Mouse (Mus musculus) layer of hippocampus, postnatal 10 days (tissue): ENCODE measurements at regions not wholly inside any gene's neighbourhood (a gene's known extent, or its start where the extent isn't known, plus 50 kb on each side); places are given as distances from the start of the nearest gene placed in this dataset.
A peak's percentile ranks its signal among the peaks of the same experiment; 100 is the strongest.

Experiments
- DNase-seq, 2 experiments: peaks; one replicate each; pipeline ENCODE4 v3.0.0; 2021; ENCODE audit warnings: low spot score in 2 of 2

DNA sequence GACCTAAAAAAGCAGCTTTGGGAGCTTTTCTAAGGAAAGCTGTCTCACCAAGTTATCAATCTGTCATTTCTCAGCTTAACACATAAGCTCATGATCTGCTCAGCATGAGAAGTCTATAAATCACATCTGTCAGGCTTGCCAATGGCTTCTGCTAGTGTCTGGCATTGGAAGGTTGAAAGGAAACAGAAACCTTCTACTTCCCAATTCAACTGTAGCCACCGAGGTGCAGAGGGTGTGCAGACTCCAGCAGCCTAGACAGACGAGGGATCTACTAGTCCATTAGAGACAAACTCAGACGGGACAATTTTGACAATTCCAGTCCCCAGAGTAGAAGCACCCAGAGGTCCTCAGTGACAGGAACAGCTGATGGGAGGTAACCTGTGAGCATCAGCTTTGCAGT, 103.0 kb downstream of the Nab1 start:
- DNase-seq: no peak

DNA sequence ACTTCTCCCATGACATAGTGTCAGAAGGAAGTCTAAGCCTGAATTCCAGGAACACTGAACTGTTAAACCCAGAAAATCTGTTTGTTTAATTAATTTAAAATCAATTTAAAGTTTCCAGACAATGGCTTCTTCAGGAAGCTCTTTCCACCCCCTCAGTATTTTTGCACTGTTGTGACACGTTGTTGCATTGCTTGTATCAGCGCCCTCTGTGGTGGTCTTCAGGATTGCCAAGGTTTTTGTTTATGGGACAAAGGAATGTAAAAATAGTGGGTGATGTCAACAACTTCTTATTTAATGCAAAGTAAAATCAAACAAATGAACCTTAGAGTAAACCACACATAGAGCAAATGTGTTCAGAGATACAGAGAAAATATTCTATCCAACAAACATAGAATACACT, 107.5 kb downstream of the Nab1 start:
- DNase-seq: no peak

DNA sequence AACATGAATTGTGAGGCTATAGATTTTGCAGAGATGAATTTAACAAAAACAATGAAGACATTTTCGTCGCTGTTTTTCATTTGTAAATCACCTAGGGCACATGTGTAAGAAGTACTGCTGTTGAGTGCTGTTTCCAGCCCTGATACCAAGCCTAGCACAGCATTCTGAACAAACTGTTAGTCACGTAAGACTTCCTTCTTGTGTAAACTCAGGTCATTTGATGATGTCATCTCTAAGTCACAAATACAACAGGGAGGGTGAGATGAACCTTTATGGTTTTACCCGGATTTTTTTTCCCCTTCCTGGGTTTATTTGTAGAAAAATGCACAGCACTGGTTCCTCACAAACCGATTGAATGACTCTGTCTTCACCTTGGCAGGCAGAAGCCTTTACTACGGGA, 111.6 kb downstream of the Nab1 start:
- no peak for DNase-seq

DNA sequence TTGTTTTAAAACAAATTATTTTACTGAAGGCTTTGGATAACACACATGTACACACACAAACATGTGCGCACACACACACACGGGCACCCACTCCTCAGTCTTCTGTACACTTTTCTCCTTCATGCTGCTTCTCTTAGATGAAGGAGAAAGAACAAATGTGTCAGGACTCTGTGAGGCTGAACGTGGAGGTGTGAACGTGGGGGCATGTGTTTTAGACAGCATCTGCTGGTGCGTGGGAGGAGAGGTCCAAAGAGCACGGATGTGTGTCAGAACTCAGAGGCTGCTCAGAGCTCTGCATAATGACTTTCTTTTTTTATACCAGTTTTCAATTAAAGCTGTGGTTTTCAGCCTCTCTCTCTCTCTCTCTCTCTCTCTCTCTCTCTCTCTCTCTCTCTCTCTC, 112.4 kb downstream of the Nab1 start:
- DNase-seq: no peak

DNA sequence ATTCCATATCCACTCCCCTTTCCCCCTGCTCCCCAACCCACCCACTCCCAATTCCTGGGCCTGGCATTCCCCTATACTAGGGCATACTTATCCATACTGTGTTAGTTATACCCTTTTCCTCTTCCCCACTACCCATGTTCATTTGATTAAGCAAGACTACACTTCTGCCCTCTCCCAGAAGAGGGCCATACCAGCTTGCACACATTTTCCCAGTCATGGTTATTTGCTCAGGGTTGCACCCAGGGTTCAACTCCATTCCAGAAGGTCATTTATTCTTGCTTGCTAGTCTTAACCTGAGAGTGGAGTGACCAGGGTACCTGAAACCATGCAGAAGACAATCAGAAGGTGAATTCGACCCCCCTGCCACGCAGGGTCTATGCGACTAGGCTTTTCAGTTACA, 113.4 kb downstream of the Nab1 start:
- DNase-seq: no peak

DNA sequence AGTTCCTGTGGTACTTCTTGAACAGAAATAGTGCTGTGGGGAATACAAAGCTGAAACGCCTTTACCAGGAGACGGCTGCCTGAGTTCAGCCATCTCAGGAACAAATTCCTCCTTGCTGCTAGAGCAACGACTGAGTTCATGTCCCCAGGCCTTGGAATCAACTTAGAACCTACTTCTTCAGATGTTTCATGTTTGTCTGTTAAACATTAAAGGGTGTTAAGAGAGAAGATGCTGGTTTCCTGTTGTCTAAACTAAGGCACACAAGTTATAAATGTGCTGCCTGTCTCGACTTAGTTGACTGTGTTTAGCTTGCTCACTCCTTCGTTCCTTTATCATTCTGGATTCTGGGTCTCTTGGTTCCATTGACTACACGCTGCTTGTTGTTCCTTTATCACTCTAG, 125.2 kb downstream of the Nab1 start:
- no peak for DNase-seq

DNA sequence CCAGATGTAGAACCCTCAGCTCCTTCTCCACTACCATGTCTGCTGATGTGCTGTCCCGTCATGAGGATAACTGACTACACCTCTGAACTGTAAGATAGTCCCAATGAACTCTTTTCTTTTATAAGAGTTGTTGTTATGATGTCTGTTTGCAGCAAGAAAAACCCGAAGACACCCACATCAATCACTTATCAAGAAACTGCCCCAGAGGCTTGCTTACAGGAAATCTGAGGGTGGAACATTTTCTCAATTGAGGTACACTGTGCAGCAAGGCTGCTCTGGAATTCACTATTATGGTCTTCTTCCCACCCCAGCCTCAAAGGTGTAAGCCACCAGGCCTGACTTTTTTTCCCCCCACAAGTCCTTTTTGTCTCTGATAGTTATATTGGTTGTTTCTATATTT, 125.8 kb downstream of the Nab1 start:
- no peak for DNase-seq

DNA sequence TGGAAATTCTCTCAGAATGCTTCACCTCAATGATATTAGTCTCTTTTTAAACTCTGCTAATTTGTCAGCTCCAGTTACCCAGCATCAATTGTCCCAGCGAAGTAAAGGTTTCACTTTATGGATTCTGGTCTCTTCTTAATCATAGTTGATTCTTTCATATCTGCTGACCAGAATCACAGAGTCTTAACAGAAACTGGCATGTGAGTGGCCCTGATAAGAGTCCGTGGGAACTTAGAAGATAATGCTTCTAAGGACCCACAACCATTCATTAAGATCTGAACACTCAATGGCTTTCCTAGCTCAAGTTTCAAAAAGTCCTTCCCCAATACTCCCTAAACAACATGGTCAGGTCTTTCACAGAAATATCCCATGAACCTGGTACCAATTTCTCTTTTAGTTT, 126.7 kb downstream of the Nab1 start:
- no peak for DNase-seq

DNA sequence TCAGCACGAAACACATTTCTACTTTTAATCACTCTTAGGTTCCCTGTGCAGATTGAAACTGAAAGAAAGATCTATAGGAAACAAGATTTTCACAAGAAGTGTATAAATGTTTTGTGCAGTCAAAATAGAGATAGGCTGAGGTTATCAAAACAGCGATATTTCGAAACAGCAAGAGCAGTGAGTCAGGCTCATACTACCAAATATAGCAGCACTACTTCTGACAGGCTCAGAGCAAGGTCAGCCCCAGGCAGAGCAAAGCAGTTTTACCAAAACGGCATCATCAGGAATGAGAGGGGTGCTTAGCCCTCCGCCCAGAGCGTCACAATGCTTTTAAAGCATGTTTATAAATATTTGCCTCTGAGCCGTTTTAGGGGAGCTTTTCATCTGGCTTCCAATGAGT, 133.4 kb upstream of the Gls start:
- DNase-seq: no peak

DNA sequence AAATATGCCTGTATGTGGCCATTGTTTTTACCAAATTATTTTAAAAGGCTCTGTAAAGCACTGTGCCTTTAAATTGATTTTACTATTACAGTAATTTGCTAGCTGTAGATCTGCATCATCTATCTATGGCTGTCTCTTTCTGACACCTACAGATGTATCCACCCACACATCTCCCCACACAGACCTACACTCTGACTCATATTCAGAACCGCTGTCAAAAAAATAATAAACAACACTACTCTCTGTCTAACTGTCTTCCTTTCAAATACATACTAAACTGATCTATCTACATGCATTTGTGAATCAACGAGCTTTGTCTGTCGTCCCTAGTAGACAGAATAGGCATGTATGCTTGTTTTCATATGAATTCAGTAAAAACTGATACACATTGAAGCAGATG, 130.6 kb upstream of the Gls start:
- no peak for DNase-seq

DNA sequence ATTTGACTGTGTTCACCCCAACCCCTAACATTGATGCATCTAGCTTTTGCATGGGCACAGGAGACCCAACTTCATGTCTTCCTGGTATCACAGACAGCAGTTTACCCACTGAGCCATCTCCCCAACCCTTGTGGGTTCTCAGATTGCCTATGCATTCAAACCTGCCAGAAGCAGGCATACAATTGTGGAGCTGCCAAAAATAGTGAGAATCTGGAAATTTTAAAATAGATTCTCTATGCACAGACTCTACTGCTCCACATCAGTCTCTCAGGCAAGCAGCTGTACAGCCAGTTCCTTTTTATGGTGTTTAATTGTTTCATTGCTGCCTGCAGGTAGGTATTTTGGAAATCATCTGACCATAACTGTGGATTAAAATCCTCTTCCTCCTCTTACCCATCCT, 129.9 kb upstream of the Gls start:
- DNase-seq: no peak

DNA sequence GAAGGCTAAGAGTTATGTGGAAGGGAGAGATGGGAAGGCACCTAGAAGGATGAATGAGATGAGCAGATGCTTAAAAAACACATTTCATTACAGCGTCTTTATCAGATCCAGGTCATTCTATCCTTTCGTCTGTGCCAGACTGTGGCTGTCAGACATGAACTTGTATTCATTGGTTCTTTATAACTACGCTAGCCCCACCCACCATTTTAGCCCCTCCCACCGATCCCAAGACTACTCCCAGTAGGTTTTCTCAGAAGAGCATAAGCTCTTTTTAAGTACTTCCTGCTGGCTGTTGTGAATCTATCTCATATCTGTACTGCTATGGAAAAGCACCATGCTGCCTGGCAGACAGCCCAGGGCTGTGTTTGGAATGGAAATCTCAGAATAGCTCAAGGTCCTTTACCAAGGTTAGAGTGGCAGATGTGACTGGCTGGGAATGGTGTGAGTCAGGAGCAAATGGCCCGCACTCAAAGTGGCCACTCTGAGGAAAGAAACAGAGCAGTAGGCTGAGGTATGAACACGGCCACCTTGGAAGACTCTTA, 121.1 kb upstream of the Gls start:
- DNase-seq: no peak

DNA sequence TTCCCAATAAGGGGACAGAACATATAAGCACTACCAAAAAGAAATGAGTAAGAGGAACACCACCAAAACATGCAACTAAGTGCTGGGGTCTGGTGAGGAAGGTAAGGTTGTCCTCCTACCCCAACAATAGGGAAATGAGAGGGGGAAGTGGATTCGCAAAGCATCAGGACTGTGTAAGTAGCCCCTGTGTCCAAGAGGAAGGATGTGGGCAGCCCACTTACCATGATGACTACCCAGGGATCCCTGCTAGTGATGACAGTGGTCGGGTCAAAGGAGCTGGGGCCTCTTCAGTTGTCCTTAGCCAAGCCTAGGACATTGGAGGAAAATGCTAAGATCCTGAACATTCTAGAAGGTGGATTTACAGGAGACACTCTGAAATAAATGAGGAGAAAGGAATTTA, 109.1 kb upstream of the Gls start:
- DNase-seq: no peak

DNA sequence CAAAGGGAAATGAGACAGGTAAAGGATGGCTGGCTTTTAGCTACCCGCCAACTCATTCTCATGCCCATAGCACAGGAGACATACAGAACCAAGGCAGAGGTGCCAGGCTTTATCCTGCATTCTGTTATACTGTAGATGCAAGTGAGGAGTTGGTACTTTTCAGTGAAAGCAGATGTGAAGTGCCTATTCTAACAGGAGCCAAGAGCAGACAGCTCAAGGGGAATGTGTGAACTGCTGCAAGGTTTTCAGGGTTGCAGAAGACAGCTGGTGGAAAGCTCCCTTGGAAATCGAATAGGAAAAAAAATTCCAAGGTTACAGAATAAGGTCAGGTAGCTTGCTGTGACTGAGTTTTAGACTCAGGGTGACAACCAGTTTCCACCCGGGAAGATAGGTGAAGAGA, 105.7 kb upstream of the Gls start:
- no peak for DNase-seq

DNA sequence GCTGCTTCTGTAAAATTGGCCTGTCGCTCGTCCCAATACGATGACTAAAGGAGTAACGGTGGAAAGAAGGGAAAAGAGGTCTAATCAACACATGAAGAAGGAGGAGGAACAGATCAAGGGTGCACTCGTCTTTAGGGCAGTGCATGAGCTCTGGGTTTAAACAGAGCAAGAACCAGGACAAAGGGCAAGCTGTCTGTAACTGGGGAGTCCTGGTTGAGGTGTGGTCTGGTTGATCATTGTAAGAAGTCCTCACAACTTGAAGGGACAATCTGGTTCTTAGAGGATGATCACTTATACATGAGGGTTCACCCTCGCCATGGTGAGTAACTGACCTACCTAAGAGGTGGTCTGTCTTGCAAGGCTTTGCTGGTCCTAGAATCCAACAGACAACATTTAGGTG, 105.2 kb upstream of the Gls start:
- DNase-seq: no peak

DNA sequence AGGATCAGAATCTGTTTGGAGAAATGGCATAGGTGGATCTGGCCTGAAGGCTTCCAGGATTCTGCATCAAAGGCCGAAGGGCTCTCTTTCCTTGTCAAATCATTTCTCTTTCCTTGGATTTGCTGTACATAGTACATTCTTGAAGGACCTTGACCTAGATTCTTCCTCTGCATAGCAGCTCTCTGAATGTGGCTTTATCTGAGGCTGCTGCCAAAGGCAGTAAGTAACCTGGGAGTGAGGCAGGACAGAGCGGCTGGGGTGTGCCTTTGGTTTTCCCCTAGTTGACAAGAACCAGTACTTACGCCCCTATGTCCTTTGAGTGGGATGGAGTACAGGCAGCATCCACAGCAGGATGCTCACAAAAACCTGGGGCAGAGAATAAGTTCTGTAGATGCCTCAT, 103.7 kb upstream of the Gls start:
- no peak for DNase-seq

DNA sequence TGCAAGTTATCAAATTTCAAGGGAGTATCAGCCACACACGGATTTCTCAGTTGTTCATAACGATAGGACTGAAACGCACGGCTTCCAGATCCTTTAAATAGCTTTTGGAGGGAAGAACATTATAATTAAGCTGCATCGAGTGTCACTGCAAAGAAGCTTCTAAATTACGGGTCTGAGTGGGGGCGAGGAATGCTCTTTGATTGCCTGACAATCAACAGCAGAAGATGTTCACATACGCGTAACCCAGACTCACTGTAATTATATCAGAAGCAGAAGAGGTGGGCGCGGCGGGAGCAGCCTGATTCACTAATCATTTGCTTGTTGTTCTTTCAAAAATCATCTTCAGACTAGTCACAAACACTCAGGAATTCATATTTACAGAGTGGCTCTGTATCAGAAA, 99.0 kb upstream of the Gls start:
- DNase-seq: peak in 1 of 2 experiments; percentile 23

DNA sequence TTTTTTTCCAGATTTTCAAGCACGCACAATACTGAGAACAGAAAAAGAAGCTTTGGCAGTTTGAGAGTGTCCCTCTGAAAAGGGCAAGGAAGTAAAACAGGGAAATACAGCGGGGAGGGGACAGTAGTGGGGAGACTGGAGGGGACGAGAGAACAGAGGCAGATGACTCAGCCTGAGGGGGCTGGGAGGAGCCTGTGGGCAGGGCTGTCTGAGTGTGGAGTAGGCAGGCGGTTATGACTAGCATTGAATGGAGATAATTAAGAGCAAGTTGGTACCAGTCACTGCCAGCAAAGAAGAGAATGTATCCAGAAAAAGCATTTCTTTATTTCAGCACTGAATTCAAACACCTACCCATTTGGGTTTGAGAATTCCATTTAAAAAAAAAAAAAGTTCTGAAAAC, 98.4 kb upstream of the Gls start:
- peak; percentile 11 to 21 for DNase-seq

DNA sequence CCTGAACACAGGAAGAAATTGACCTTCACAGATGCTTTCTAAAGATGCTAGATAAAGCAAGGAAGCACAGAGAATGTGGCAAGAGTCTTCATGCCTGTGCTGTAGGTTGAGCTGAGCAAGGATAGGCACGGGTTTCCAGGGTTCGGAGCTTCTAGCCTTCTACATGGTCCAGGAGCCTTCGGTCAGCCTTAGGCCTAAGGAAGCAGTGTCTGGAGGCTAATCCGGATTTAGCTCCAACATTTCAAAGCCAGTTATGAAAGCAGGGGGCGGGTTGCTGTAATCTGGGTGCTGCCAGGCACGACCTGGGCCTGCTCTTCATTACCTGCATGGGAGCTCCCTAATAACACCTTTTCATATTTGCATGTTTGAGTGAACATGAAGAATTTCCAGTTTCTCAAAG, 97.5 kb upstream of the Gls start:
- no peak for DNase-seq

DNA sequence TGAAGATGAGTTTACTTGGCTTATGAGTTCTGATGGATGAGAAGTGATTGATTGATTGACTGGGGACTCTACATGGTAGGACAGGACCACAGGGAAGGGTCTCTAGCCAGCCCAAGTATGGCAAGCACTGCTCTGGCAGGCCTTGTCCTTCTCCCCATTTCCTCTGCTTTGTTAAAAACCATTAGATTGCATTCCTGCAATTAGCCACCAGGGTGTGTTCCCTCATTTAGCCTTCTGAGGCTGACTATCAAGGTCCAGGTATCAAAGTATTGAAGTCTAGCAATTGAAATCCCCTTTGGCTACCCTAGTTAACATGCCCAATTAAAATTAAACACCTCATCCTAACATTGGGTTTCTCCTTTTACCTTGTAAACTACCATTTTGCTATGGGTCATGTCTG, 95.5 kb upstream of the Gls start:
- no peak for DNase-seq

DNA sequence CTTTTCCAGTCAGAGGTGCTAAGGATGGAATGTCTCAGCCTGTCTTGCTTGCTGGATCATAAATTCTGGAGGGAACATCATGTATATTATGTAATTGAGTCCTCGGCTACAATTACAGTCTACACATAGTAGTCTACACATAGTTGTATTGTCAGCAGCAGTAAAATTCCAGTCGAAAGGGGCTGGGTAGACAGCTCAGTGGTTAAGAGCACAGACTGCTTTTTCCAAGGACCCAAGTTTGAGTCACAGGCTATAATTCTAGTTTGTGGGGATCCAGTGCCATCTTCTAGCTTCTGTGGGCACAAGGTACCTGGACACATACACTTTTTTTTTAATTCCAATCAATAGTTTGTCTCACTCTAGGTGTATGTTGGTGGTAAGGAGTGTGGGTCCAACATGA, 91.3 kb upstream of the Gls start:
- DNase-seq: no peak

DNA sequence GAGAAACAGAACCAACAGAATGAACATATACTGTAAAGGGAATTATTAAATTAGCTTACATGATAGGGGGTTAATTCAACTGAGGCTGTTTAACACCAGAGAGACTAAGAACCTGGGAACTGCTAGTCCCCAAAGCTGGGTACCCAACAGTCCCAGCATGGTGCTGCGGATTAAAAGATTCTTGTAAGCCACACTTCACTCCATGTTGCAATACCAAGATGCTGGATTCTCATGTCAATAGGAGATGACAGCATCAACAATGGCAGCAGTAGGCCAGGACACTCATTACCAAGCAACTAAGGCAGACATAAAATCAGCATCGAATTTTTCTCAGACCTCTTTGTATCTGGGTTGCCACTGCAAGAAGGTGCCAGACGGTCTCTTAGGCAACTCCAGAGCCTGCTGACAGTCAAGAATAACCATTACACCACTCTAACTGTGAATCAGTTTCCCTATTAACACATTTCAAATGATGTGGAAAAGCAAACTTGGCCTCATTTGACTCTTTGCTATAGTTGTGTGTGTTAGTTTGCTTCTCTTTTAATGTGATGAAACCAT, 79.1 kb upstream of the Gls start:
- DNase-seq: no peak

DNA sequence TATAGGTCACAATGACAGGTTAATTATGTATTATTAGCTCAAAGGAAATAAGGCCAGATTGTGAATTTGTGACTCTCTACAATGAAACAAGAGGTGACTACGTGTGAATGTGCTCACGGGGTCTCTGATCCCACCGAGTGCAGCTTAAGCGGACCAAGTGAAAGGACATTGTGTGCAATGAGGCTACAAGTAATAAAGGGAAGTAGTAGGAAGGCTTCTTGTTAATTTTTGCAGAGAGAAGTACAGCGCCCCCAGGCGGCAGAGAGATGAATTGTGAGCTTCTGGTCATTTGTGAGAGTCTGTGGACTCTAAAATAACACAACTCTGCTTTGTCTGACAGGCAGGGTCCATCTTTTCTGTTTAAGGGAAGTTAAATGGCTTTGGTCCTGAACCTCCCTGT, 73.9 kb upstream of the Gls start:
- DNase-seq: peak; percentile 59 to 63
